Mouse (Mus musculus): ENCODE measurements around the gene Rtp3.

The Rtp3 gene

DNA sequence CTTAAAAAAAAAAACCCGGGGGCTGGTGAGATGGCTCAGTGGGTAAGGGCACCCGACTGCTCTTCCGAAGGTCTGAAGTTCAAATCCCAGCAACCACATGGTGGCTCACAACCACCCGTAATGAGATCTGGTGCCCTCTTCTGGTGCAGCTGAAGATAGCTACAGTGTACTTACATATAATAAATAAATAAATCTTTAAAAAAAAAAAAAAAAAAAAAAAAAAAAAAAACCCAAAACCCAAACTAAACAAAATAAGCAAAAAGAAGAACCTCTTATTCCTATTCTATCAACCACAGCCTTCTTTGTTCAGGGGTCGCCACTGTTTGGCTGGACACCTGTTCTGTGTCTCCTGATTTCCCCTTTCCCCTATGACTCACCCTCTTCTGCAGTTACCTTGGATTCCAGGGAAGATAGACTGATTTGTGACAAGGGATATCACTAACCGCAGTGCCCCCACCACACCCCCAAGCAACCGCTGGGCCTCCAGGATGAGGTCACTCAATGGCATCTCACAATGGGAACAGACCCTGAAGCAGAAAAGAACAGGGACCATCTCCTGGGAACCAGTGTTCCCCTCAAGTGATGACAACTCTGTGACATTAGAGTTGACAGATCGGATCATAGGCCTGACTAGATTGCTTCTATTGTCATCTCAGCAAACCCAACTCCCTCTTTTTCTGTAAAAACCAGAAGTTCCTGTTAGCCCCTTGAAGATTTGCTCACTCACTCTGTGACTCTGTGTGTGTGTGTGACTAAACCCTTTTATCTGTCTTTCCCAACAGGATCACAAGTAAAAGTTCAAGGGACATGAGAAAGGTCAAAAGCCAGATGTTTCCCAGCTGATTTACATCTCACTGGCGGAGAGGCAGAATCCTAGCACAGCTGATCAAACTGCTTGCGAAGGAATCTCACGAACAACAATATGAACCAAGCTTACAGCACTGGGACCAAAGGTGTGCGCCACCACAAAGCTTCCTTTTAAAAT lies 52.6 kb downstream of the Rtp3 start:
- DNase-seq: no peak

DNA sequence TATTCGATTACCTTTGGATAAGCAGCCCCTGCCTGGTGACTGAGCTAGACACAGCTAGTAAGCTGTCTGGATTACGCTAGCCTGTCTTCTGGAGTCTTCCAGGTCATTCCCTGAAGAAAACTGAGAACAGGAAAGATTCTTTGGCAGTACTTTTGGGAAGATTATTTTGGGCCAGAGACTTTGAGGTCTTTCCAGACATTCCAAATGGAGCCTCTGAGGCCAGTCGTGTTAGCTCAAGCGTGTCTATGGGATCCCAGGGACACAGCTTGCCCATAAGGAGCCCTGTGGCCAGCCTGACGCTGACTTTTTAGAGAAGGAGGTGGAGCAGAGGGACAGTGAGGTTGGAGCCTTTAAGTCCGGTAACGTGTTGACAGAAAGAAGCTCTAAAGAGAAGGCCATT lies 54.4 kb downstream of the Rtp3 start:
- DNase-seq: no peak
